Mouse (Mus musculus) forebrain, embryonic 14.5 days (tissue): Measurements from ENCODE around the gene Nmur1. TPM values are rescaled to one million over a fixed set of nuclear protein-coding genes. Genes with fewer than 3 reads are reported as not detected.

Experiments
- ATAC-seq: fragments of 200-750 bp; cut with Nextera tagmentation; 2 replicates; pipeline ENCODE4 v1.8.0; 2017; ENCODE audit warnings: mild to moderate bottlenecking, moderate library complexity
- DNase-seq: peaks from one replicate; pipeline ENCODE4 v3.0.0-alpha.2; 2015; ENCODE audit warnings: low spot score
- H3K27ac ChIP-seq: fragments of 300-500 bp; sonication (generic); 2 replicates; pipeline ENCODE4 v1.5.1; 2014; ENCODE audit warnings: low read depth, mild to moderate bottlenecking, control low read depth, low read length, moderate library complexity
- H3K27me3 ChIP-seq: fragments of 300-500 bp; sonication (generic); replicated peaks from 2 replicates; pipeline ENCODE4 v1.6.1; 2014; ENCODE audit warnings: low read length, control low read depth, mixed read lengths; ENCODE audit not compliant: control insufficient read depth, insufficient read depth
- H3K36me3 ChIP-seq: fragments of 300-500 bp; sonication (generic); 2 replicates; pipeline ENCODE4 v1.6.1; 2014; ENCODE audit warnings: low read length, control low read depth; ENCODE audit not compliant: control insufficient read depth, insufficient read depth
- H3K4me1 ChIP-seq: fragments of 300-500 bp; sonication (generic); 2 replicates; pipeline ENCODE4 v1.6.1; 2014; ENCODE audit warnings: antibody characterized with exemption, low read length, control low read depth; ENCODE audit not compliant: control insufficient read depth, insufficient read depth
- H3K4me2 ChIP-seq: fragments of 300-500 bp; sonication (generic); 2 replicates; pipeline ENCODE4 v1.6.1; 2014; ENCODE audit warnings: mild to moderate bottlenecking, control low read depth, low read length
- H3K4me3 ChIP-seq: fragments of 300-500 bp; sonication (generic); 2 replicates; pipeline ENCODE4 v1.5.1; 2014; ENCODE audit warnings: low read depth, low read length, control low read depth
- H3K9ac ChIP-seq: fragments of 300-500 bp; sonication (generic); 2 replicates; pipeline ENCODE4 v1.6.1; 2014; ENCODE audit warnings: mild to moderate bottlenecking, low read length, control low read depth, moderate library complexity
- H3K9me3 ChIP-seq: fragments of 300-500 bp; sonication (generic); replicated peaks from 2 replicates; pipeline ENCODE4 v1.6.1; 2016; ENCODE audit warnings: low read length, control low read depth, mixed read lengths; ENCODE audit not compliant: control insufficient read depth
- WGBS: fragments of 180-500 bp; shearing (Covaris S2); extraction: QIAGEN DNeasy Blood & Tissue Kit; methylation state at CpG from one replicate; pipeline ENCODE4 v1.1.7; 2014; 5-methylcytosine and 5-hydroxymethylcytosine counted together
- polyA plus RNA-seq: library from polyadenylated mRNA; unstranded; fragments of >200 nt; fragmentation: Nextera tagmentation; extraction: Ambion mirVana; gene quantifications from 2 replicates; pipeline ENCODE4 v1.2.1, GENCODE M21; 2014

The Nmur1 gene
- polyA plus RNA-seq, 1 experiment from 2014 or later = not detected

GRCm38 (mm10) chr1:86442832-86443231 is 16.8 kb upstream of the Nmur1 start:
- Histone ChIP-seq H3K27me3 (no peaks in the 10 kb centered on the region), H3K4me2 (peak overlapping the region; percentile 84), H3K9me3 (no peaks in the 10 kb centered on the region), H3K36me3 (no peaks in the 10 kb centered on the region), H3K4me1 (peaks cover 18% of the 10 kb centered on the region), H3K4me3 (peak overlapping the region; percentile 43), H3K27ac (peak overlapping the region; percentile 100), H3K9ac (peak overlapping the region; percentile 97)
- DNase-seq (no peak), ATAC-seq (no peak)
- WGBS = under 1% methylated on average over 24 of the region's 24 CpGs

GRCm38 (mm10) chr1:86441980-86442831 is 16.2 kb upstream of the Nmur1 start:
- Histone ChIP-seq H3K4me3 (peak overlapping the region; percentile 43), H3K4me1 (peaks cover 18% of the 10 kb centered on the region), H3K9ac (peak overlapping the region; percentile 97), H3K36me3 (no peaks in the 10 kb centered on the region), H3K27ac (peak overlapping the region; percentile 100), H3K9me3 (no peaks in the 10 kb centered on the region), H3K4me2 (peak overlapping the region; percentile 84), H3K27me3 (no peaks in the 10 kb centered on the region)
- DNase-seq = peak; percentile 89
- WGBS = under 1% methylated on average over 77 of the region's 81 CpGs
- ATAC-seq = peak; percentile 68

- Histone ChIP-seq H3K4me1 (peaks cover 18% of the 10 kb centered on the region), H3K4me2 (peak overlapping the region; percentile 84), H3K9me3 (no peaks in the 10 kb centered on the region), H3K27me3 (no peaks in the 10 kb centered on the region), H3K36me3 (no peaks in the 10 kb centered on the region), H3K4me3 (peak overlapping the region; percentile 43), H3K27ac (peak overlapping the region; percentile 100), H3K9ac (peak overlapping the region; percentile 97)
- WGBS = 0% methylated on average over 5 of the region's 5 CpGs
- ATAC-seq = no peak
- no peak for DNase-seq
These were observed 15.6 kb upstream of the Nmur1 start for GRCm38 (mm10) chr1:86441724-86441979.

- Histone ChIP-seq H3K36me3 (no peaks in the 10 kb centered on the region), H3K9ac (peak overlapping the region; percentile 97), H3K9me3 (no peaks in the 10 kb centered on the region), H3K4me3 (peak overlapping the region; percentile 43), H3K4me1 (peaks cover 18% of the 10 kb centered on the region), H3K27ac (peak overlapping the region; percentile 100), H3K4me2 (peak overlapping the region; percentile 84), H3K27me3 (no peaks in the 10 kb centered on the region)
- 1% methylated on average over 29 of the region's 29 CpGs for WGBS
- DNase-seq (peak; percentile 82), ATAC-seq (peak; percentile 38)
These were observed 15.1 kb upstream of the Nmur1 start for GRCm38 (mm10) chr1:86440887-86441723.

GRCm38 (mm10) chr1:86440171-86440886 is 14.3 kb upstream of the Nmur1 start:
- Histone ChIP-seq H3K4me1 (peaks cover 24% of the 10 kb centered on the region), H3K9me3 (no peaks in the 10 kb centered on the region), H3K36me3 (no peaks in the 10 kb centered on the region), H3K4me3 (peak overlapping the region; percentile 43), H3K9ac (peak overlapping the region; percentile 97), H3K4me2 (peak overlapping the region; percentile 84), H3K27ac (peak overlapping the region; percentile 100), H3K27me3 (no peaks in the 10 kb centered on the region)
- peak; percentile 76 for ATAC-seq
- DNase-seq = peak; percentile 96
- WGBS = 2% methylated on average over 18 of the region's 18 CpGs

GRCm38 (mm10) chr1:86439487-86440170 is 13.6 kb upstream of the Nmur1 start:
- Histone ChIP-seq H3K9me3 (no peaks in the 10 kb centered on the region), H3K4me3 (no peak overlapping the region), H3K27me3 (no peaks in the 10 kb centered on the region), H3K4me2 (peak overlapping the region; percentile 84; the same call in 1 of the 2 replicates), H3K9ac (peak overlapping the region; percentile 2; the same call in 1 of the 2 replicates), H3K27ac (peak overlapping the region; percentile 35; the same call in 1 of the 2 replicates), H3K36me3 (no peaks in the 10 kb centered on the region), H3K4me1 (peaks cover 30% of the 10 kb centered on the region)
- ATAC-seq = no peak
- 30% methylated on average over 8 of the region's 8 CpGs for WGBS
- no peak for DNase-seq

- Histone ChIP-seq H3K9me3 (no peaks in the 10 kb centered on the region), H3K4me2 (no peak overlapping the region), H3K27me3 (no peaks in the 10 kb centered on the region), H3K9ac (no peak overlapping the region), H3K4me1 (peaks cover 32% of the 10 kb centered on the region), H3K27ac (no peak overlapping the region), H3K36me3 (no peaks in the 10 kb centered on the region), H3K4me3 (no peak overlapping the region)
- WGBS = 73% methylated on average over 2 of the region's 2 CpGs
- ATAC-seq = no peak
- DNase-seq = peak; percentile 51
These were observed 12.5 kb upstream of the Nmur1 start for GRCm38 (mm10) chr1:86438501-86438900.

- WGBS = 81% methylated on average over 6 of the region's 6 CpGs
- peak overlapping the region; percentile 3; the same call in 1 of the 2 replicates for H3K9ac ChIP-seq
- no peak for ATAC-seq
These were observed 11.9 kb upstream of the Nmur1 start for GRCm38 (mm10) chr1:86438014-86438319.

More at GRCm38 (mm10) chr1:86438014-86438319, 11.9 kb upstream of the Nmur1 start:
- Histone ChIP-seq H3K27me3 (no peaks in the 10 kb centered on the region), H3K4me3 (no peak overlapping the region), H3K4me1 (peaks cover 30% of the 10 kb centered on the region), H3K4me2 (no peak overlapping the region), H3K9me3 (no peaks in the 10 kb centered on the region), H3K36me3 (no peaks in the 10 kb centered on the region), H3K27ac (no peak overlapping the region)
- DNase-seq = no peak
